Mouse (Mus musculus): ENCODE measurements around the gene Ankmy2.

DNA sequence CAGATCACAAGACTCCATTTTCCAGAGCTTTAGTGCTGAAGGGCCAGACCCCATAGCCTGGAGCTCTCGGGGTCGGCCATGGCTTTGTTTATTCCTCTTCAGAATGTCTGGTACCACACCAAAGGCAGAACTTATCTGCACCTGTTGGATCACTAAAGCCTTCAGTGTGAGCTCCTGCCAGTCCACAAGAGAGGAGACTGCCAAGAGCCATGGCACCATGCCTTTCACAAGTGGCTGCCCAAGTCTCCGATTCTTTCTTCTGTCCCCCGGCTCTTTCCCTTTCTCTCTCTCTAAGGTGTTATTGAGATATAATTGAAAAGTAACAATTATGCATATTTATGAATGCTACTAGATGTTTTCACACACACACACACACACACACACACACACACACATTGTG is 53.2 kb downstream of the Ankmy2 start:
- no peak for TF ChIP-seq CTCF (IDR thresholded peaks at IDR 0.05)
- no peak for TF ChIP-seq POLR2A (IDR thresholded peaks at IDR 0.05; ENCODE audit: insufficient read depth, low read depth, low read length)
- TF ChIP-seq EP300 (IDR thresholded peaks at IDR 0.05; ENCODE audit: insufficient read depth, low read depth, low read length), result no peak
